Mouse (Mus musculus) forebrain, postnatal 0 days (tissue): ENCODE results near the gene Cacybp. TPM values are rescaled to one million over a fixed set of nuclear protein-coding genes. Genes with fewer than 3 reads are reported as not detected.

Experiments
- ATAC-seq: fragments of 200-750 bp; cut with Nextera tagmentation; 2 replicates; pipeline ENCODE4 v1.8.0; 2017; ENCODE audit warnings: mild to moderate bottlenecking, moderate library complexity
- DNase-seq: peaks from one replicate; pipeline ENCODE4 v3.0.0-alpha.2; 2015
- H3K27ac ChIP-seq: fragments of 300-500 bp; sonication (generic); 2 replicates; pipeline ENCODE4 v1.5.1; 2014; ENCODE audit warnings: low read depth, mild to moderate bottlenecking, antibody characterized with exemption, low read length, moderate library complexity, mixed read lengths
- H3K27me3 ChIP-seq: fragments of 300-500 bp; sonication (generic); 2 replicates; pipeline ENCODE4 v1.6.1; 2014; ENCODE audit warnings: mild to moderate bottlenecking, low read length, mixed read lengths; ENCODE audit not compliant: insufficient read depth
- H3K36me3 ChIP-seq: fragments of 300-500 bp; sonication (generic); 2 replicates; pipeline ENCODE4 v1.6.1; 2014; ENCODE audit warnings: mild to moderate bottlenecking, moderate library complexity; ENCODE audit not compliant: insufficient read depth
- H3K4me1 ChIP-seq: fragments of 300-500 bp; sonication (generic); 2 replicates; pipeline ENCODE4 v1.6.1; 2014; ENCODE audit warnings: antibody characterized with exemption; ENCODE audit not compliant: insufficient read depth
- H3K4me2 ChIP-seq: fragments of 300-500 bp; sonication (generic); 2 replicates; pipeline ENCODE4 v1.6.1; 2014; ENCODE audit warnings: low read depth, mild to moderate bottlenecking, moderate library complexity
- H3K4me3 ChIP-seq: fragments of 300-500 bp; sonication (generic); 2 replicates; pipeline ENCODE4 v1.5.1; 2014; ENCODE audit warnings: low read depth, low read length, mixed read lengths
- H3K9ac ChIP-seq: fragments of 300-500 bp; sonication (generic); 2 replicates; pipeline ENCODE4 v1.6.1; 2014; ENCODE audit warnings: mild to moderate bottlenecking
- H3K9me3 ChIP-seq: fragments of 300-500 bp; sonication (generic); 2 replicates; pipeline ENCODE4 v1.6.1; 2016; ENCODE audit warnings: low read length
- CTCF ChIP-seq: sonication (generic); IDR thresholded peaks from 2 replicates; pipeline ENCODE4 v1.5.1; 2016; ENCODE audit warnings: antibody characterized with exemption, control low read depth, low read depth
- WGBS: fragments of 180-500 bp; shearing (Covaris S2); extraction: QIAGEN DNeasy Blood & Tissue Kit; methylation state at CpG from one replicate; pipeline ENCODE4 v1.1.7; 2014; 5-methylcytosine and 5-hydroxymethylcytosine counted together
- polyA plus RNA-seq: library from polyadenylated mRNA; unstranded; fragments of >200 nt; fragmentation: Nextera tagmentation; extraction: Ambion mirVana; gene quantifications from 2 replicates; pipeline ENCODE4 v1.2.1, GENCODE M21; 2015
- total RNA-seq: library from RNA; depleted of rRNA; stranded (reverse); fragments of >200 nt; gene quantifications from 2 replicates; pipeline ENCODE4 v1.2.3, GENCODE M21; 2014

Cacybp gene
- total and polyA plus RNA-seq, 2 experiments from 2014 or later, result 124 to 294 TPM

DNA sequence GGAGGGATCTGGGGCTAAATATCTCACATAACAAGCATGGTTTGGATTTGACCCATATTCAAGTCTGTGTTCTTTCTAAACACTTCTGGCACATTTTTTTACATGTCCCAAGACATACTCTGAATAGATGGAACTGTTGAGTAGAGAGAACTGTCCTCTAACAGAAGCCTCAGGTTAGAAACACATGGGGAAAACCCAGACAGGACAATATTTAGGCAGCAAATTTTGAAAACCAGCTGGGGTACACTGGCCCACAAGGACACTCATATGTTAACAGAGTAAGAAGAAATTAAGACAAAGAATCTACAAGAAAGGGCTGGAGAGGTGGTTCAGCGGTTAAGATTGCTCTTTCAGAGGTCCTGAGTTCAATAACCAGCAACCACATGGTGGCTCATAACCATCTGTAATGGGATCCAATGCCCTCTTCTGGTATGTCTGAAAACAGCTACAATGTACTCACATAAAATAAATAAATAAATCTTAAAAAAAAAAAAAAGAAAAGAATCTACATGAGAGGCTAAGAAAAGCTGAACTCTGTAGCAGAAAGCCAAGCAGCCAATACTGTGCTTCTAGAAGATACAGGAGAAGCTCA, 26.3 kb upstream of the Cacybp start:
- H3K27me3 ChIP-seq, result no peaks in the 10 kb centered on the region
- DNase-seq (no peak), ATAC-seq (no peak)
- no peak overlapping the region for H3K4me3 ChIP-seq
- no peak; the same call in 1 of the 2 replicates for TF ChIP-seq CTCF
- H3K9me3 ChIP-seq, result no peaks in the 10 kb centered on the region
- no peak overlapping the region for H3K9ac ChIP-seq
- H3K4me2 ChIP-seq, result no peak overlapping the region
- no peaks in the 10 kb centered on the region for H3K4me1 ChIP-seq
- H3K36me3 ChIP-seq, result 0 out of 2 replicates have a peak, but pooled peaks cover 6% of the 10 kb centered on the region
- WGBS, result 88% methylated on average over 1 of the region's 1 CpGs
- no peak overlapping the region for H3K27ac ChIP-seq

DNA sequence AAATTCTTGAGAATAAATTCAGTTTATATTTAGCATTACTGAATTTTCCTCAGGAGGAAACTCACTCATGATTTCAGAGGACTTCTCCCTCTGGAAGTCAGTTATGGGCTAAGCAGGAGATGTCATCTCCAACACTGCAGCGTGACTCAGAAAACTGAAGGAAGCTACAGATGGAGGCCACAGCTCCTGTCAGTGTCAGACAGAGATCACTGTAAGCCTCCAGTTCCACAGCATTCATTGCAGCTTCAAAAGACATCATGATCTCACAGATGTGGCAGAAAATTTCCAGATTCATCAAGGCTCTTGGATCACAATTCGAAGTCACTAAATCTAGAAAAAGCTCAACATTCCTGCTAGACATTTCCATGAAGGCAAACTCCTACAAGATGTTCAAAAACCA, 25.3 kb upstream of the Cacybp start:
- 96% methylated on average over 2 of the region's 2 CpGs for WGBS
- no peak for TF ChIP-seq CTCF
- Histone ChIP-seq H3K9ac (no peak overlapping the region), H3K9me3 (no peaks in the 10 kb centered on the region), H3K4me2 (no peak overlapping the region), H3K4me3 (no peak overlapping the region), H3K27ac (no peak overlapping the region), H3K27me3 (no peaks in the 10 kb centered on the region), H3K36me3 (0 out of 2 replicates have a peak, but pooled peaks cover 6% of the 10 kb centered on the region), H3K4me1 (no peaks in the 10 kb centered on the region)
- DNase-seq, result no peak
- no peak for ATAC-seq

DNA sequence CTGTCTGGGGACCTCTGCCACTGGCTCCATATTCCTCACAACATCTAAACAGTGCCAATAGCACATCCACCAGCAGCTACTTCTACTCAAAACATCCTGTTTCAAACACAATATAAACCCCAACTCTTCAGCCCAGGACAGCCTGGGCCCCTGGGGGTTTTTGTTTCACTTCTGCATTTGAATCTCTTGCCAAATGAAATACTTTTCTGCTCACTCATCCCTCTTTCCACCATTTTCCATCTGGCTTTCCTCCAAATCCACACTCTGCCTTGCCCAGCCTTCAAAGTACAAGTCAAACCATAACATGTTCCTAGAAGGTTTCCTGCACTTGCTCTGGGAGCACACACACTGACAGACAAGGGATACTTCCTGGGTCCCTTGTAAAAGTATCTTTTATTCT, 21.2 kb upstream of the Cacybp start:
- no peak overlapping the region for H3K9ac ChIP-seq
- no peak for TF ChIP-seq CTCF
- H3K27ac ChIP-seq, result no peak overlapping the region

DNA sequence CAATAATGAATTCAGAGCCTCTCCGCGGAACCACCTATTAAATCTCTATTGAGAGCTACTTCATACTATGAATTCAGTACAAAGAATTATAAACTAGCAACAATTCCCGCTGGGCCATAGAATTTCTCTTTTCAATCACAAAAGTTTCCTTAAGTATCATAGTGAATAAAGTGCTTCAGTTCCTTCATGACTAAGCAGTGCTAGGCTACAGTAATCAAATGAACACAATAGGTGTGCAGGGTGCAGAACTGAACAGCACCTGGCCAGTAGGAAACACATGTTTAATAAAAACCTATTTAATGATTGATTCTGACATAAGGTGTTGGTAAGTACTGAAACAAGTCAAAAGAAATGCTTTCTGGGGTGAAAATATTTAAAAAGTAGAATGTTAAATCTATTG, 19.4 kb upstream of the Cacybp start:
- Histone ChIP-seq H3K4me2 (no peak overlapping the region), H3K4me3 (no peak overlapping the region), H3K4me1 (no peaks in the 10 kb centered on the region), H3K9ac (no peak overlapping the region), H3K27me3 (no peaks in the 10 kb centered on the region), H3K9me3 (no peaks in the 10 kb centered on the region), H3K27ac (no peak overlapping the region), H3K36me3 (no peaks in the 10 kb centered on the region)
- TF ChIP-seq CTCF, result no peak
- ATAC-seq, result peak; percentile 23; the same call in 1 of the 2 replicates
- WGBS, result 38% methylated on average over 3 of the region's 3 CpGs
- DNase-seq, result no peak

More for the DNA sequence above, 21.2 kb upstream of the Cacybp start:
- Histone ChIP-seq H3K4me2 (no peak overlapping the region), H3K9me3 (no peaks in the 10 kb centered on the region), H3K4me3 (no peak overlapping the region), H3K27me3 (no peaks in the 10 kb centered on the region), H3K36me3 (no peaks in the 10 kb centered on the region), H3K4me1 (no peaks in the 10 kb centered on the region)
- DNase-seq (no peak), ATAC-seq (no peak)

DNA sequence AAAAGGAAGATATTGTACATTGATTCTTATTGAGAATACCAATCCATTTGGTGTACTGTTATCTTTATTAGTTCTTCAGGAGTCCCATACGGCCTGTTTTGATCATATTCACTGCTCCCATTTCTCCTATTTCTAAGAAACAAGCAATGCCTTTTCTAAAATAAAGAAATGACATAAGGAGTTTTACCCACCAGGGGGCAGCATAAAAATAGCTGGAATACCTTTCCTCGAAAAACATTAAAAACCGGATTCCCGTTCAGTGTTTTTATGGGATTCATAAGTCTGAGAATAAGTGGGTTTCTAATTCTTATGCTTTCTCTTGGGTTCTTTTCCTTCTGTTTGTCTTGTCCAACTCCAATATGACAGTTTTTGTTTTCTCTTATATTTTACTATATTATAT, 18.3 kb upstream of the Cacybp start:
- ATAC-seq (no peak), DNase-seq (peak; percentile 82)
- 34% methylated on average over 4 of the region's 4 CpGs for WGBS
- TF ChIP-seq CTCF, result peak; percentile 58
- no peak overlapping the region for H3K9ac ChIP-seq
- H3K36me3 ChIP-seq, result no peaks in the 10 kb centered on the region
- H3K27me3 ChIP-seq, result no peaks in the 10 kb centered on the region
- H3K27ac ChIP-seq, result no peak overlapping the region
- no peaks in the 10 kb centered on the region for H3K9me3 ChIP-seq
- H3K4me2 ChIP-seq, result no peak overlapping the region
- H3K4me3 ChIP-seq, result no peak overlapping the region
- H3K4me1 ChIP-seq, result no peaks in the 10 kb centered on the region

DNA sequence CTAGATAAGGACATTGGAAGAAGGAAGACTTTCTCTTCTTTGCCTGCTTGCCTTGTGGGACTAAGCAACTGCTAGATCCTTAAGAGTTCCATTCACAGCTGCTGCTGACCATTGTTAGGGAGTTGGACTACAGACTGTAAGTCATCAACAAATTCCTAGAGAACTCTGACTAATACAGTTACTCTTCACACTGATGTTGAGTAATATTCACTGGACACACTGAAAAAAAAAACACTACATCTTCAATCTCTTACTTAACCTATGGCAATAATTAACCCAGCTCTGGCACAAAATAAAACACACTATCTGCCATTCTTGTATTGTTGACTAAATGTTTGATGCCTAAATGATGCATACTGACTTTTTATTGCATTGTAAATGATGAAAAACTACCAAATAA, 15.2 kb upstream of the Cacybp start:
- H3K9me3 ChIP-seq, result no peaks in the 10 kb centered on the region
- TF ChIP-seq CTCF, result no peak
- no peak overlapping the region for H3K27ac ChIP-seq
- DNase-seq (no peak), ATAC-seq (no peak)
- H3K4me3 ChIP-seq, result no peak overlapping the region
- H3K4me1 ChIP-seq, result no peaks in the 10 kb centered on the region
- H3K27me3 ChIP-seq, result no peaks in the 10 kb centered on the region
- no peak overlapping the region for H3K9ac ChIP-seq
- no peak overlapping the region for H3K4me2 ChIP-seq
- peaks cover 10% of the 10 kb centered on the region; the same call in 1 of the 2 replicates for H3K36me3 ChIP-seq

DNA sequence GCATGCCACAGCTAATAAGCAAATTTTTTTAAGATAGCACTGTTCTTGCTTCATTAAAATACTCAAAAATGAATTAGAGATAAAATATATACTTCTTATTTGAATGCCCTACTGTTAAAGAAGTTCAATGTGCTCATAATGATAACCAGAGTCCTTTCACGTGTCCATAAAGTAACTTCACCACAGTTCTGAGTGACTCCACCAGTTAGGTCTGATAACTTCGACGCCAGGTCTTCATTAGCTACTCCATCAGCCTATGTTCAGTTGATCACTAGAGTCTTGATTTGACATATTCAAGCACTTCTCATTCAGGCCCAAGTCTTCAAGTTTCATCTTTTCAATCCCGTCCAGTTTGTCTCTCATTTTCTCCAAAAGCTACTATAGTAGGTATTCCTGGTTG, 14.5 kb upstream of the Cacybp start:
- no peak overlapping the region for H3K4me2 ChIP-seq
- no peak for DNase-seq
- no peak for ATAC-seq
- no peaks in the 10 kb centered on the region for H3K4me1 ChIP-seq
- no peak overlapping the region for H3K9ac ChIP-seq
- peaks cover 10% of the 10 kb centered on the region; the same call in 1 of the 2 replicates for H3K36me3 ChIP-seq
- no peak overlapping the region for H3K4me3 ChIP-seq
- no peak overlapping the region for H3K27ac ChIP-seq
- no peaks in the 10 kb centered on the region for H3K9me3 ChIP-seq
- no peak for TF ChIP-seq CTCF
- WGBS, result 91% methylated on average over 4 of the region's 4 CpGs
- no peaks in the 10 kb centered on the region for H3K27me3 ChIP-seq
